Mouse (Mus musculus): ENCODE results near the gene Klf7. TPM values are rescaled to one million over a fixed set of nuclear protein-coding genes. Genes with fewer than 3 reads are reported as not detected.

Klf7 gene
- polyA plus RNA-seq, 1 experiment from 2014 or later = 21.0 TPM

- ATAC-seq (ENCODE audit: low FRiP score, low TSS enrichment) = 0 out of 2 replicates have a peak, but pooled peaks have one; percentile 39
- Histone ChIP-seq H3K27me3 (ENCODE audit: control insufficient read depth, insufficient read depth, low read length) (no peaks in the 10 kb centered on the region), H3K9me3 (ENCODE audit: control insufficient read depth, low read length) (peaks cover 2% of the 10 kb centered on the region; the same call in 1 of the 2 replicates), H3K4me1 (ENCODE audit: control insufficient read depth, insufficient read depth, low read length) (peaks cover 19% of the 10 kb centered on the region), H3K27ac (ENCODE audit: low read depth, low read length) (no peak overlapping the region), H3K4me3 (ENCODE audit: low read length) (no peak overlapping the region), H3K4me2 (replicated peaks; ENCODE audit: low read depth, low read length) (no peak overlapping the region), H3K36me3 (ENCODE audit: control insufficient read depth, insufficient read depth, low read length) (no peaks in the 10 kb centered on the region), H3K9ac (ENCODE audit: low read depth, low read length) (no peak overlapping the region)
- WGBS = 40% methylated on average over 9 of the region's 9 CpGs
These were observed 61.2 kb downstream of the Klf7 start for GRCm38 (mm10) chr1:64060699-64061454.

- no peak overlapping the region for H3K27ac ChIP-seq (ENCODE audit: low read depth, low read length)
- H3K4me3 ChIP-seq (ENCODE audit: low read length) = no peak overlapping the region
- no peak overlapping the region for H3K9ac ChIP-seq (ENCODE audit: low read depth, low read length)
- H3K27me3 ChIP-seq (ENCODE audit: control insufficient read depth, insufficient read depth, low read length) = no peaks in the 10 kb centered on the region
- H3K9me3 ChIP-seq (ENCODE audit: control insufficient read depth, low read length) = peaks cover 2% of the 10 kb centered on the region; the same call in 1 of the 2 replicates
- H3K4me2 ChIP-seq (replicated peaks; ENCODE audit: low read depth, low read length) = no peak overlapping the region
- ATAC-seq (ENCODE audit: low FRiP score, low TSS enrichment) = no peak
- no peaks in the 10 kb centered on the region for H3K36me3 ChIP-seq (ENCODE audit: control insufficient read depth, insufficient read depth, low read length)
- peaks cover 20% of the 10 kb centered on the region for H3K4me1 ChIP-seq (ENCODE audit: control insufficient read depth, insufficient read depth, low read length)
- 74% methylated on average over 7 of the region's 7 CpGs for WGBS
These were observed 62.0 kb downstream of the Klf7 start for GRCm38 (mm10) chr1:64060116-64060515.

GRCm38 (mm10) chr1:64056541-64056940 lies 65.5 kb downstream of the Klf7 start:
- peaks cover 20% of the 10 kb centered on the region for H3K4me1 ChIP-seq (ENCODE audit: control insufficient read depth, insufficient read depth, low read length)
- H3K9ac ChIP-seq (ENCODE audit: low read depth, low read length) = no peak overlapping the region
- H3K27me3 ChIP-seq (ENCODE audit: control insufficient read depth, insufficient read depth, low read length) = no peaks in the 10 kb centered on the region
- no peaks in the 10 kb centered on the region for H3K36me3 ChIP-seq (ENCODE audit: control insufficient read depth, insufficient read depth, low read length)
- H3K27ac ChIP-seq (ENCODE audit: low read depth, low read length) = no peak overlapping the region; the same call in 1 of the 2 replicates
- WGBS = 66% methylated on average over 2 of the region's 2 CpGs
- ATAC-seq (ENCODE audit: low FRiP score, low TSS enrichment) = no peak
- peaks cover 2% of the 10 kb centered on the region; the same call in 1 of the 2 replicates for H3K9me3 ChIP-seq (ENCODE audit: control insufficient read depth, low read length)
- no peak overlapping the region for H3K4me2 ChIP-seq (replicated peaks; ENCODE audit: low read depth, low read length)
- H3K4me3 ChIP-seq (ENCODE audit: low read length) = no peak overlapping the region

GRCm38 (mm10) chr1:64055978-64056377 lies 66.1 kb downstream of the Klf7 start:
- Histone ChIP-seq H3K4me2 (replicated peaks; ENCODE audit: low read depth, low read length) (no peak overlapping the region), H3K36me3 (ENCODE audit: control insufficient read depth, insufficient read depth, low read length) (no peaks in the 10 kb centered on the region), H3K27ac (ENCODE audit: low read depth, low read length) (no peak overlapping the region), H3K9ac (ENCODE audit: low read depth, low read length) (no peak overlapping the region), H3K9me3 (ENCODE audit: control insufficient read depth, low read length) (peaks cover 2% of the 10 kb centered on the region; the same call in 1 of the 2 replicates), H3K4me1 (ENCODE audit: control insufficient read depth, insufficient read depth, low read length) (peaks cover 18% of the 10 kb centered on the region; the same call in 1 of the 2 replicates), H3K4me3 (ENCODE audit: low read length) (no peak overlapping the region), H3K27me3 (ENCODE audit: control insufficient read depth, insufficient read depth, low read length) (no peaks in the 10 kb centered on the region)
- no peak for ATAC-seq (ENCODE audit: low FRiP score, low TSS enrichment)
- whole genome bisulfite sequencing = 82% methylated on average over 4 of the region's 4 CpGs

- no peak for ATAC-seq (ENCODE audit: low FRiP score, low TSS enrichment)
- no peaks in the 10 kb centered on the region for H3K36me3 ChIP-seq (ENCODE audit: control insufficient read depth, insufficient read depth, low read length)
- peaks cover 11% of the 10 kb centered on the region; the same call in 1 of the 2 replicates for H3K4me1 ChIP-seq (ENCODE audit: control insufficient read depth, insufficient read depth, low read length)
- H3K4me3 ChIP-seq (ENCODE audit: low read length) = no peak overlapping the region
- no peak overlapping the region for H3K4me2 ChIP-seq (replicated peaks; ENCODE audit: low read depth, low read length)
- no peak overlapping the region for H3K9ac ChIP-seq (ENCODE audit: low read depth, low read length)
- H3K9me3 ChIP-seq (ENCODE audit: control insufficient read depth, low read length) = peaks cover 2% of the 10 kb centered on the region; the same call in 1 of the 2 replicates
- no peak overlapping the region for H3K27ac ChIP-seq (ENCODE audit: low read depth, low read length)
- H3K27me3 ChIP-seq (ENCODE audit: control insufficient read depth, insufficient read depth, low read length) = no peaks in the 10 kb centered on the region
- WGBS = 87% methylated on average over 4 of the region's 4 CpGs
These were observed 66.9 kb downstream of the Klf7 start for GRCm38 (mm10) chr1:64055210-64055609.

GRCm38 (mm10) chr1:64052069-64052750 lies 69.9 kb downstream of the Klf7 start:
- 68% methylated on average over 7 of the region's 7 CpGs for WGBS

GRCm38 (mm10) chr1:64048567-64048966 lies 73.5 kb downstream of the Klf7 start:
- Histone ChIP-seq H3K27ac (ENCODE audit: low read depth, low read length) (no peak overlapping the region), H3K36me3 (ENCODE audit: control insufficient read depth, insufficient read depth, low read length) (no peaks in the 10 kb centered on the region)
- no peak for ATAC-seq (ENCODE audit: low FRiP score, low TSS enrichment)

More at GRCm38 (mm10) chr1:64052069-64052750, 69.9 kb downstream of the Klf7 start:
- Histone ChIP-seq H3K27ac (ENCODE audit: low read depth, low read length) (no peak overlapping the region), H3K4me2 (replicated peaks; ENCODE audit: low read depth, low read length) (no peak overlapping the region), H3K9me3 (ENCODE audit: control insufficient read depth, low read length) (no peaks in the 10 kb centered on the region), H3K36me3 (ENCODE audit: control insufficient read depth, insufficient read depth, low read length) (no peaks in the 10 kb centered on the region), H3K9ac (ENCODE audit: low read depth, low read length) (no peak overlapping the region), H3K4me1 (ENCODE audit: control insufficient read depth, insufficient read depth, low read length) (peaks cover 9% of the 10 kb centered on the region; the same call in 1 of the 2 replicates), H3K27me3 (ENCODE audit: control insufficient read depth, insufficient read depth, low read length) (no peaks in the 10 kb centered on the region), H3K4me3 (ENCODE audit: low read length) (no peak overlapping the region)
- ATAC-seq (ENCODE audit: low FRiP score, low TSS enrichment) = no peak

GRCm38 (mm10) chr1:64046802-64047156 lies 75.3 kb downstream of the Klf7 start:
- H3K27me3 ChIP-seq (ENCODE audit: control insufficient read depth, insufficient read depth, low read length) = no peaks in the 10 kb centered on the region
- no peaks in the 10 kb centered on the region for H3K9me3 ChIP-seq (ENCODE audit: control insufficient read depth, low read length)
- H3K9ac ChIP-seq (ENCODE audit: low read depth, low read length) = no peak overlapping the region
- ATAC-seq (ENCODE audit: low FRiP score, low TSS enrichment) = no peak
- H3K4me1 ChIP-seq (ENCODE audit: control insufficient read depth, insufficient read depth, low read length) = no peaks in the 10 kb centered on the region
- H3K36me3 ChIP-seq (ENCODE audit: control insufficient read depth, insufficient read depth, low read length) = 0 out of 2 replicates have a peak, but pooled peaks cover 3% of the 10 kb centered on the region
- H3K4me2 ChIP-seq (replicated peaks; ENCODE audit: low read depth, low read length) = no peak overlapping the region
- no peak overlapping the region for H3K4me3 ChIP-seq (ENCODE audit: low read length)
- no peak overlapping the region for H3K27ac ChIP-seq (ENCODE audit: low read depth, low read length)

More at GRCm38 (mm10) chr1:64048567-64048966, 73.5 kb downstream of the Klf7 start:
- Histone ChIP-seq H3K27me3 (ENCODE audit: control insufficient read depth, insufficient read depth, low read length) (no peaks in the 10 kb centered on the region), H3K9ac (ENCODE audit: low read depth, low read length) (no peak overlapping the region), H3K4me3 (ENCODE audit: low read length) (no peak overlapping the region), H3K4me2 (replicated peaks; ENCODE audit: low read depth, low read length) (no peak overlapping the region), H3K9me3 (ENCODE audit: control insufficient read depth, low read length) (no peaks in the 10 kb centered on the region), H3K4me1 (ENCODE audit: control insufficient read depth, insufficient read depth, low read length) (no peaks in the 10 kb centered on the region)
- 82% methylated on average over 4 of the region's 4 CpGs for WGBS

Data from kidney, embryonic 14.5 days (tissue).